Mouse (Mus musculus): Measurements from ENCODE around the gene Lgals3. TPM values are rescaled to one million over a fixed set of nuclear protein-coding genes. Genes with fewer than 3 reads are reported as not detected.

Lgals3 gene
- polyA plus RNA-seq, 1 experiment from 2014 or later, result 4.0 TPM

Other genes with a start within 250 kb of the Lgals3 start
- gene Gch1, start 178.3 kb upstream of the Lgals3 start, polyA plus RNA-seq (2015; fragmentation: Nextera tagmentation; extraction: Ambion mirVana), result 5.5 and 6.3 TPM in 2 replicates
- 12.8 and 15.3 TPM in 2 replicates for gene Wdhd1, start 90.9 kb upstream of the Lgals3 start, polyA plus RNA-seq (2015; fragmentation: Nextera tagmentation; extraction: Ambion mirVana)
- gene Socs4, start 90.8 kb upstream of the Lgals3 start, polyA plus RNA-seq (2015; fragmentation: Nextera tagmentation; extraction: Ambion mirVana), result 1.7 and 2.6 TPM in 2 replicates
- 38.8 and 49.0 TPM in 2 replicates for gene Mapk1ip1l, start 69.5 kb upstream of the Lgals3 start, polyA plus RNA-seq (2015; fragmentation: Nextera tagmentation; extraction: Ambion mirVana)
- gene Dlgap5, start 50.7 kb downstream of the Lgals3 start, polyA plus RNA-seq (2015; fragmentation: Nextera tagmentation; extraction: Ambion mirVana), result 6.3 and 9.0 TPM in 2 replicates
- 33.6 and 35.5 TPM in 2 replicates for gene Fbxo34, start 82.7 kb downstream of the Lgals3 start, polyA plus RNA-seq (2015; fragmentation: Nextera tagmentation; extraction: Ambion mirVana)
- 18.0 and 18.4 TPM in 2 replicates for gene Atg14, start 202.9 kb downstream of the Lgals3 start, polyA plus RNA-seq (2015; fragmentation: Nextera tagmentation; extraction: Ambion mirVana)